In genomic region chr2:11320241-11320640, GRCm38 (mm10) we compare ENCODE assay signal across 8 mouse cellular contexts.
DNase-seq lines count a peak whose midpoint lies in the region; ATAC-seq and TF ChIP-seq lines count a peak whose summit lies in the region.
"Had no signal": no experiment of that assay in that cellular context is flagged by ENCODE, and none has a peak within 500 bp of the region (broad histone marks: within the 10 kb centered on the region; RNA-seq: fewer than 3 reads in every experiment).

No protein-coding gene starts in this region.

- H3K9ac ChIP-seq in forebrain, embryonic 15.5 days (replicated peaks): no peak overlapping the region
- H3K9ac ChIP-seq: midbrain, embryonic 12.5 days had no signal

- no peak overlapping the region for H3K27ac ChIP-seq in forebrain, embryonic 15.5 days (replicated peaks)
- H3K27ac ChIP-seq: midbrain, embryonic 12.5 days had no signal

- DNase-seq in left cerebral cortex, adult 18-20 months (ENCODE audit: low spot score in 2 of 2): peak; percentile 26 to 40
- DNase-seq in left cerebral cortex, adult 8-10 months (ENCODE audit: low spot score in 2 of 2): no peak
- DNase-seq in adipocyte (ENCODE audit: low spot score): peak; percentile 31
- peak; percentile 41 for DNase-seq in kidney, postnatal 10 days
- peak; percentile 85 for DNase-seq in naive thymus-derived CD4-positive, alpha-beta T cell, adult 2 months (ENCODE audit: low read depth)

- H3K4me3 ChIP-seq in E14TG2a.4 (replicated peaks; ENCODE audit: low read length): no peak overlapping the region
- H3K4me3 ChIP-seq in forebrain, embryonic 15.5 days: no peak overlapping the region
- H3K4me3 ChIP-seq: midbrain, embryonic 12.5 days had no signal

- TF ChIP-seq CTCF in E14TG2a.4 (conservative IDR thresholded peaks at IDR 0.05; ENCODE audit: low read length): peak; percentile 67

- H3K4me2 ChIP-seq in forebrain, embryonic 15.5 days (replicated peaks): no peak overlapping the region
- H3K4me2 ChIP-seq: midbrain, embryonic 12.5 days had no signal

- ATAC-seq in forebrain, embryonic 15.5 days (replicated peaks): no peak

- H3K4me1 ChIP-seq in E14TG2a.4 (replicated peaks; ENCODE audit: low read depth, low read length): no peaks in the 10 kb centered on the region
- no peaks in the 10 kb centered on the region for H3K4me1 ChIP-seq in forebrain, embryonic 15.5 days
- H3K4me1 ChIP-seq: midbrain, embryonic 12.5 days had no signal

- H3K27me3 ChIP-seq in E14TG2a.4 (ENCODE audit: insufficient read depth, low read length): no peaks in the 10 kb centered on the region
- H3K27me3 ChIP-seq in forebrain, embryonic 15.5 days: no peaks in the 10 kb centered on the region
- H3K27me3 ChIP-seq: midbrain, embryonic 12.5 days had no signal

- WGBS in forebrain, embryonic 15.5 days: 44% methylated on average over 10 of the region's 10 CpGs

- peaks cover 10% of the 10 kb centered on the region; the same call in 1 of the 2 replicates for H3K9me3 ChIP-seq in E14TG2a.4 (ENCODE audit: low read length)
- no peaks in the 10 kb centered on the region for H3K9me3 ChIP-seq in forebrain, embryonic 15.5 days
- H3K9me3 ChIP-seq: midbrain, embryonic 12.5 days had no signal

- H3K36me3 ChIP-seq in E14TG2a.4 (ENCODE audit: insufficient read depth, low read length): no peaks in the 10 kb centered on the region
- H3K36me3 ChIP-seq in forebrain, embryonic 15.5 days: no peaks in the 10 kb centered on the region
- H3K36me3 ChIP-seq: midbrain, embryonic 12.5 days had no signal

Comparison
In these comparisons a context has a peak if more than half of its experiments do, and no peak if none do; other contexts are left out.
1. DNase-seq: peak in left cerebral cortex, adult 18-20 months (2 of 2), adipocyte (single experiment), kidney, postnatal 10 days (single experiment) and naive thymus-derived CD4-positive, alpha-beta T cell, adult 2 months (single experiment); none in left cerebral cortex, adult 8-10 months (0 of 2).